Mouse (Mus musculus): ENCODE data around the gene Olfr465-ps1.

GRCm38 (mm10) chr13:65111961-65112360 lies 25.9 kb upstream of the Olfr465-ps1 start:
- no peak for TF ChIP-seq CTCF (IDR thresholded peaks at IDR 0.05; ENCODE audit: low read depth, low read length)
- TF ChIP-seq POLR2A (IDR thresholded peaks at IDR 0.05; ENCODE audit: extremely low read depth, insufficient read depth, low read length) = no peak

All from liver, adult 2 months (tissue).